Mouse (Mus musculus) forebrain, embryonic 16.5 days (tissue): ENCODE results near the gene Mettl21a. TPM values are rescaled to one million over a fixed set of nuclear protein-coding genes. Genes with fewer than 3 reads are reported as not detected.
A peak's percentile ranks its signal among the peaks of the same experiment; 100 is the strongest.
"Not testable (repeated sequence)": the region's sequence is repeated elsewhere in the genome, so short reads cannot be mapped to it uniquely, and the experiment has no call there.

ENCODE experiments used
- ATAC-seq: fragments of 200-750 bp; cut with Nextera tagmentation; 2 replicates; pipeline ENCODE4 v1.8.0; 2017; ENCODE audit warnings: mild to moderate bottlenecking, moderate library complexity
- H3K27ac ChIP-seq: fragments of 300-500 bp; sonication (generic); 2 replicates; pipeline ENCODE4 v1.5.1; 2014; ENCODE audit warnings: low read length, control low read depth
- H3K27me3 ChIP-seq: fragments of 300-500 bp; sonication (generic); replicated peaks from 2 replicates; pipeline ENCODE4 v1.6.1; 2014; ENCODE audit warnings: low read length; ENCODE audit not compliant: control insufficient read depth, insufficient read depth
- H3K36me3 ChIP-seq: fragments of 300-500 bp; sonication (generic); 2 replicates; pipeline ENCODE4 v1.6.1; 2014; ENCODE audit not compliant: control insufficient read depth, insufficient read depth
- H3K4me1 ChIP-seq: fragments of 300-500 bp; sonication (generic); replicated peaks from 2 replicates; pipeline ENCODE4 v1.6.1; 2014; ENCODE audit warnings: low read length; ENCODE audit not compliant: control insufficient read depth, insufficient read depth
- H3K4me2 ChIP-seq: fragments of 300-500 bp; sonication (generic); 2 replicates; pipeline ENCODE4 v1.6.1; 2014; ENCODE audit warnings: mild to moderate bottlenecking, low read length, control low read depth
- H3K4me3 ChIP-seq: fragments of 300-500 bp; sonication (generic); replicated peaks from 2 replicates; pipeline ENCODE4 v1.5.1; 2014; ENCODE audit warnings: mild to moderate bottlenecking, low read length, control low read depth
- H3K9ac ChIP-seq: fragments of 300-500 bp; sonication (generic); replicated peaks from 2 replicates; pipeline ENCODE4 v1.6.1; 2014; ENCODE audit warnings: low read depth, low read length, control low read depth
- H3K9me3 ChIP-seq: fragments of 300-500 bp; sonication (generic); 2 replicates; pipeline ENCODE4 v1.6.1; 2016; ENCODE audit warnings: low read length; ENCODE audit not compliant: control insufficient read depth
- WGBS: fragments of 180-500 bp; shearing (Covaris S2); extraction: QIAGEN DNeasy Blood & Tissue Kit; methylation state at CpG from one replicate; pipeline ENCODE4 v1.1.7; 2014; 5-methylcytosine and 5-hydroxymethylcytosine counted together
- polyA plus RNA-seq: library from polyadenylated mRNA; unstranded; fragments of >200 nt; fragmentation: Nextera tagmentation; extraction: Ambion mirVana; gene quantifications from 2 replicates; pipeline ENCODE4 v1.2.1, GENCODE M21; 2015

The Mettl21a gene
- polyA plus RNA-seq, result 21.2 and 22.8 TPM in 2 replicates

DNA sequence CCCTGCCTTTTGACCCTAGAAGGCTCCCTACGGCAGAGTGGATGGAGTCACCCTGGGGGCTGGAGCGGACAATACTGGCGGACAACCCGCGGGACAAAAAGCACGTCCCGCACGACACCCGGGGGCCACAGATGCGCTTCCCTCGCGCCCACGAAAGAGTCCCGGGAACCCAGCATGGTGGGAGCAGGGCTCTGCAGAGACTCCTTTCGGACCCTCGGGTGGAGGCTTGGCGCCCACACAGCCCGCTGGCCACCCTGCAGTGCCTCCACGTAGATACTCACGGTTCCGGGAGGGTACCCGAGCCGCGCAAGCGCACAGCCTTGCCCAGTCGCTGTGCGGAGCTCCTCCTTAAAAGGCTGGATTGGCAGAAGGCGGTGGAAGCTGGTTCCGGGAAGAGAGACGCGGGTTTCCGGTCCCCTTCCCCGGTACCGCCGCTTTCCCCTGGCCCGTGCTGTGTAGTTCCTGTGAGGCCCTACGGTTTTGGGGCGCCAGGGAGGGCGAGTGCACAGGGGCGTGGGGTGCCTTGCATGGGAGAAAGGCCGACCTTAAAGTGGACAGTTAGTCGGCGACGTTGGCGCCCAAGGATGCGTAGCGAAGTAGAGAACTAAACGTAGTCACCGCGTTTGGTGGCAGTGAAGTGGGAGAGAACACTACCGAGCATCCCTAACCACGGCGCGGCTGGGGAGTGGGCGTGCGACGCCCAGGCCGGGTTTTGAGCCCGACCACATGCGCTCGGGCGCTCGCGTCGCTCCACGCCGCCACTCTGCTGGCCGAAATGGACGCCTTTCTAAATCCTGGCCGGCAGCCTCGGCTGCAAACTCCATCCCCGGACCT lies at the start of gene Mettl21a:
Gene Mettl21a (minus strand): TSS at position 362 of the 834 bp plus-strand sequence.
- WGBS, result under 1% methylated on average over 66 of the region's 72 CpGs
- Histone ChIP-seq H3K36me3 (0 out of 2 replicates have a peak, but pooled peaks cover 2% of the 10 kb centered on the region), H3K4me3 (peak within 1 kb of the TSS; percentile 92), H3K4me2 (peak within 1 kb of the TSS; percentile 65), H3K9me3 (no peaks in the 10 kb centered on the region), H3K27ac (peak within 1 kb of the TSS; percentile 98), H3K27me3 (no peaks in the 10 kb centered on the region), H3K9ac (peak within 1 kb of the TSS; percentile 99), H3K4me1 (peaks cover 20% of the 10 kb centered on the region)
- ATAC-seq, result peak; percentile 97

GRCm38 (mm10) chr1:64658876-64659275 lies 41.8 kb upstream of the Mettl21a start:
- H3K4me2 ChIP-seq, result no peak overlapping the region
- no peak overlapping the region for H3K4me3 ChIP-seq
- no peaks in the 10 kb centered on the region for H3K9me3 ChIP-seq
- H3K36me3 ChIP-seq, result no peaks in the 10 kb centered on the region
- no peaks in the 10 kb centered on the region for H3K27me3 ChIP-seq
- no peak overlapping the region for H3K27ac ChIP-seq
- no peaks in the 10 kb centered on the region for H3K4me1 ChIP-seq
- WGBS, result 76% methylated on average over 7 of the region's 7 CpGs
- H3K9ac ChIP-seq, result no peak overlapping the region
- ATAC-seq, result no peak

DNA sequence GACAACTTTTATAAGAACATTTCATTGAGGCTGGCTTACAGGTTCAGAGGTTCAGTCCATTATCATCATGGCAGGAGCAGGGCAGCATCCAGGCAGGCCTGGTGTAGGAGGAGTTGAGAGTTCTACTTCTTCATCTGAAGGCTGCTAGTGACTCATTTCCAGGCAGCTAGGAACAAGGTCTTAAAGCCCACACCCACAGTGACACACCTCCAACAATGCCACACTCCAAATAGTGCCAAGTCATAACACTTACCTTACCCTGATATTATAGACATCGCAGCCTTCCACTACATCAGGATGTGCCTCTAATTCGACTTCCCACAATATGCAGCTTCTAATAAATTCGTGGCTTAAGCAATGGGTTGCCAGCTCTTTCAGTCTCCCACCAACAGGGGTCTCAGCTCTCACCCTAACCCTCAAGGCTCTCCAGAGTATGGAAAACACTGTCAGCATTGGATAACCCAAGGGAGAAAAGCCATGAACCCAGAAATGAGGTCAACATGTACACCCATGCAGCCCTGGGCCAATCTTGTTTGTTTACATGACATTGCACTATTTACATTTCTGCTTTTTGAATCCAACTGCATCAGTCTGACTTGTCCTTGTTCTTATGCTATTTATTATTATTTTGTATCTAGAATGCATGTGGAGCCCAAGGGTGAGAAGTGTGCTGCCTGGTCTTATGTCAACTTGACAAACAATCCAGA lies 39.5 kb upstream of the Mettl21a start:
- no peak overlapping the region for H3K27ac ChIP-seq
- H3K4me3 ChIP-seq, result no peak overlapping the region
- no peak for ATAC-seq
- H3K9me3 ChIP-seq, result no peaks in the 10 kb centered on the region
- H3K27me3 ChIP-seq, result no peaks in the 10 kb centered on the region
- H3K36me3 ChIP-seq, result no peaks in the 10 kb centered on the region
- no peak overlapping the region for H3K4me2 ChIP-seq
- H3K4me1 ChIP-seq, result no peaks in the 10 kb centered on the region
- no peak overlapping the region for H3K9ac ChIP-seq
- 86% methylated on average over 3 of the region's 3 CpGs for WGBS

GRCm38 (mm10) chr1:64655415-64655814 lies 38.4 kb upstream of the Mettl21a start:
- 3% methylated on average over 1 of the region's 1 CpGs for WGBS
- H3K4me1 ChIP-seq, result no peaks in the 10 kb centered on the region
- H3K4me2 ChIP-seq, result no peak overlapping the region
- H3K9ac ChIP-seq, result no peak overlapping the region
- no peaks in the 10 kb centered on the region for H3K9me3 ChIP-seq
- no peaks in the 10 kb centered on the region for H3K36me3 ChIP-seq
- no peaks in the 10 kb centered on the region for H3K27me3 ChIP-seq
- ATAC-seq, result no peak
- H3K4me3 ChIP-seq, result no peak overlapping the region
- H3K27ac ChIP-seq, result no peak overlapping the region

DNA sequence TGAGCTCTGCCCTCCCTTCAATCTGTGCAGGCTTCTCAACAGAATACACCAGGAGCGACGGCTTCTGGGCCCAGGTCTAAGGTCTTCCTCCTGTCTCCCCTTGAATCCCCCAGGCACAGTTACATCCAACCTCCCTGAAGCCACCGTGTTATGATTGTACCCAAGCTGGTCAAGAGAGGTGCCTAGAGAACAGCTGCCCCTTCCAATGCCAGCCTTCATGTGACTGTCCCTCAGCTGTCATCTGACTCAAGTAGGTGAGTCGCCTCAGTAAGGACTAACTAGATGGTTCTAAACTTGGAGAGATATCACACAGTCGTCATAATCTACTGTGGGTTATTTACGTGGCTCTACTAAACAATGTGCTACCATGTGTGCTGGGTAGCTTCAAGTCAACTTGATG lies 36.7 kb upstream of the Mettl21a start:
- 95% methylated on average over 6 of the region's 6 CpGs for WGBS
- Histone ChIP-seq H3K36me3 (no peaks in the 10 kb centered on the region), H3K4me1 (no peaks in the 10 kb centered on the region), H3K27ac (no peak overlapping the region), H3K4me3 (no peak overlapping the region), H3K9me3 (no peaks in the 10 kb centered on the region), H3K27me3 (no peaks in the 10 kb centered on the region), H3K4me2 (no peak overlapping the region), H3K9ac (no peak overlapping the region)
- no peak for ATAC-seq

GRCm38 (mm10) chr1:64649362-64650124 lies 32.5 kb upstream of the Mettl21a start:
- H3K27ac ChIP-seq, result no peak overlapping the region
- H3K4me2 ChIP-seq, result no peak overlapping the region
- H3K4me1 ChIP-seq, result no peaks in the 10 kb centered on the region
- H3K27me3 ChIP-seq, result no peaks in the 10 kb centered on the region
- WGBS, result 82% methylated on average over 11 of the region's 11 CpGs
- H3K36me3 ChIP-seq, result no peaks in the 10 kb centered on the region
- no peak overlapping the region for H3K9ac ChIP-seq
- no peak overlapping the region for H3K4me3 ChIP-seq
- no peaks in the 10 kb centered on the region for H3K9me3 ChIP-seq
- no peak for ATAC-seq

GRCm38 (mm10) chr1:64644513-64644912 lies 27.5 kb upstream of the Mettl21a start:
- Histone ChIP-seq H3K9me3 (no peaks in the 10 kb centered on the region), H3K27ac (no peak overlapping the region), H3K4me3 (no peak overlapping the region), H3K4me1 (peaks cover 6% of the 10 kb centered on the region; the same call in 1 of the 2 replicates), H3K36me3 (no peaks in the 10 kb centered on the region), H3K9ac (no peak overlapping the region), H3K27me3 (no peaks in the 10 kb centered on the region), H3K4me2 (no peak overlapping the region)
- no peak for ATAC-seq
- WGBS, result 94% methylated on average over 3 of the region's 3 CpGs

- 57% methylated on average over 8 of the region's 8 CpGs for WGBS
Measured at GRCm38 (mm10) chr1:64642541-64642940, 25.5 kb upstream of the Mettl21a start.

DNA sequence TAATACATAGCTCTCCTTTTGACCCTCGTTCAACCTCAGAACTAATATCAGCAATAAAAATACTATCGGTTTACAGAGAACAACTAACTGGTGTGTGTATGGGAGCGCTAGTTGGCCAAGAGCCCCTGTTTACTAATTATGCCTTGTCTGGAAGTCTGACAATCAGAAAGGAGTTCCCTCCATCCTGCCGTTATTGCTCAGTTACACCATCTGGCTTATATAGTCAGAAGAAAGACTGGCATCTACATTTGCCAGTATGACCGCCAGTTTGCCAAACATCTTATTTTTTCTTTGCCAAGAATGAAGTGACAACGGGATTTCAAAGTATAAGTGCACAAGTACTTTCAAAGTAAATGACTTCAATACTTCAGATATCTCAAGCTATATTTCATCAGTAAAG lies 24.0 kb upstream of the Mettl21a start:
- 59% methylated on average over 6 of the region's 6 CpGs for WGBS

More at GRCm38 (mm10) chr1:64642541-64642940, 25.5 kb upstream of the Mettl21a start:
- H3K27me3 ChIP-seq, H3K4me2 ChIP-seq, H3K4me3 ChIP-seq, H3K9me3 ChIP-seq, H3K4me1 ChIP-seq, H3K27ac ChIP-seq, H3K36me3 ChIP-seq, H3K9ac ChIP-seq: not testable (repeated sequence)
- ATAC-seq, result peak; percentile 49; the same call in 1 of the 2 replicates

More for the DNA sequence above, 24.0 kb upstream of the Mettl21a start:
- ATAC-seq, result peak; percentile 89
- H3K9ac ChIP-seq, result no peak overlapping the region
- no peaks in the 10 kb centered on the region for H3K27me3 ChIP-seq
- H3K4me2 ChIP-seq, result no peak overlapping the region
- H3K4me3 ChIP-seq, result no peak overlapping the region
- no peaks in the 10 kb centered on the region for H3K36me3 ChIP-seq
- no peak overlapping the region for H3K27ac ChIP-seq
- H3K9me3 ChIP-seq, result no peaks in the 10 kb centered on the region
- H3K4me1 ChIP-seq, result peaks cover 6% of the 10 kb centered on the region; the same call in 1 of the 2 replicates
